Mouse (Mus musculus) CH12.LX (cell line): ENCODE measurements around the gene Il16. TPM values are rescaled to one million over a fixed set of nuclear protein-coding genes. Genes with fewer than 3 reads are reported as not detected.

Experiments
- DNase-seq: peaks from one replicate; pipeline ENCODE4 v3.0.0-alpha.2; 2013; ENCODE audit errors: extremely low read depth
- H3K27ac ChIP-seq: 2 replicates; pipeline ENCODE4 v1.5.1; 2012; ENCODE audit warnings: low read depth, mild to moderate bottlenecking, control low read depth, moderate library complexity; ENCODE audit not compliant: insufficient read depth
- H3K27me3 ChIP-seq: replicated peaks from 2 replicates; pipeline ENCODE3; 2012; ENCODE audit warnings: inconsistent platforms
- H3K36me3 ChIP-seq, 2 experiments: replicated peaks in 1 of 2; 2 replicates each; pipeline versions ENCODE3 to v1.6.1; 2012; ENCODE audit warnings: inconsistent platforms in 1 of 2, low read length in 1 of 2, mild to moderate bottlenecking in 1 of 2, mixed read lengths in 1 of 2, moderate library complexity in 1 of 2; ENCODE audit not compliant: control insufficient read depth in 1 of 2, insufficient read depth in 1 of 2
- H3K4me1 ChIP-seq, 2 experiments: 2 replicates each; pipeline ENCODE4 v1.6.1; 2012; ENCODE audit warnings: inconsistent platforms in 1 of 2, moderate library complexity in 1 of 2; ENCODE audit not compliant: insufficient read depth in 2 of 2, control insufficient read depth in 1 of 2
- H3K4me2 ChIP-seq: 2 replicates; pipeline ENCODE4 v1.6.1; 2012; ENCODE audit warnings: low read depth, mild to moderate bottlenecking, control low read depth; ENCODE audit not compliant: poor library complexity, insufficient read depth, severe bottlenecking
- H3K4me3 ChIP-seq, 3 experiments: fragments of 150-350 bp in 1 of 3; sonication (generic) in 1 of 3; replicated peaks in 1 of 3; 2 replicates each; pipeline versions ENCODE3 to v1.5.1; 2011 to 2012; ENCODE audit warnings: low read depth in 2 of 3, low read length in 2 of 3, mild to moderate bottlenecking in 2 of 3, moderate library complexity in 2 of 3, control low read depth in 1 of 3, improper control_type of control experiment in 1 of 3, inconsistent platforms in 1 of 3, mixed read lengths in 1 of 3; ENCODE audit not compliant: poor library complexity in 1 of 3
- H3K79me2 ChIP-seq: replicated peaks from 2 replicates; pipeline ENCODE4 v1.6.1; 2012; ENCODE audit warnings: mild to moderate bottlenecking, moderate library complexity; ENCODE audit not compliant: control insufficient read depth, poor library complexity, insufficient read depth, severe bottlenecking; ENCODE audit errors: extremely low read depth
- H3K9ac ChIP-seq: 2 replicates; pipeline ENCODE4 v1.6.1; 2012; ENCODE audit warnings: low read depth, mild to moderate bottlenecking, control low read depth, moderate library complexity; ENCODE audit not compliant: insufficient read depth
- H3K9me3 ChIP-seq: replicated peaks from 2 replicates; pipeline ENCODE3; 2012; ENCODE audit warnings: low read length, inconsistent platforms, mixed read lengths
- BHLHE40 ChIP-seq: IDR thresholded peaks from 2 replicates; pipeline ENCODE4 v1.6.1; 2011; ENCODE audit warnings: mild to moderate bottlenecking, low read depth, low read length, improper control_type of control experiment
- CHD1 ChIP-seq: IDR thresholded peaks from 2 replicates; pipeline ENCODE4 v1.6.1; 2012; ENCODE audit warnings: low read depth, low read length, improper control_type of control experiment, inconsistent platforms
- CHD2 ChIP-seq: IDR thresholded peaks from 2 replicates; pipeline ENCODE4 v1.6.1; 2011; ENCODE audit warnings: low read length, improper control_type of control experiment
- ELF1 ChIP-seq: IDR thresholded peaks from 2 replicates; pipeline ENCODE4 v1.6.1; 2014; ENCODE audit warnings: low read depth, mild to moderate bottlenecking, inconsistent platforms, low read length, improper control_type of control experiment
- EP300 ChIP-seq: IDR thresholded peaks from 2 replicates; pipeline ENCODE4 v1.6.1; 2011; ENCODE audit warnings: low read length, improper control_type of control experiment
- ETS1 ChIP-seq: conservative IDR thresholded peaks from 2 replicates; pipeline ENCODE4 v1.6.1; 2012; ENCODE audit warnings: low read depth, mild to moderate bottlenecking, inconsistent platforms, low read length, improper control_type of control experiment, moderate library complexity
- GABPA ChIP-seq: IDR thresholded peaks from 2 replicates; pipeline ENCODE4 v1.6.1; 2012; ENCODE audit warnings: low read depth, low read length, improper control_type of control experiment, inconsistent platforms; ENCODE audit not compliant: insufficient replicate concordance
- HCFC1 ChIP-seq: IDR thresholded peaks from 2 replicates; pipeline ENCODE4 v1.6.1; 2012; ENCODE audit warnings: low read depth, mild to moderate bottlenecking, inconsistent platforms, low read length, improper control_type of control experiment
- IRF4 ChIP-seq: IDR thresholded peaks from 2 replicates; pipeline ENCODE4 v1.6.1; 2014; ENCODE audit warnings: low read depth, mild to moderate bottlenecking, inconsistent platforms, low read length, improper control_type of control experiment
- JUN ChIP-seq: IDR thresholded peaks from 2 replicates; pipeline ENCODE4 v1.6.1; 2011; ENCODE audit warnings: low read depth, mild to moderate bottlenecking, low read length, improper control_type of control experiment, moderate library complexity; ENCODE audit not compliant: insufficient read depth
- JUND ChIP-seq: conservative IDR thresholded peaks from 2 replicates; pipeline ENCODE4 v1.6.1; 2011; ENCODE audit warnings: low read depth, low read length, improper control_type of control experiment
- KAT2A ChIP-seq: IDR thresholded peaks from 2 replicates; pipeline ENCODE4 v1.6.1; 2012; ENCODE audit warnings: low read length, improper control_type of control experiment, inconsistent platforms; ENCODE audit not compliant: insufficient replicate concordance
- MAFK ChIP-seq: IDR thresholded peaks from 2 replicates; pipeline ENCODE4 v1.6.1; 2011; ENCODE audit warnings: low read length, improper control_type of control experiment; ENCODE audit not compliant: insufficient replicate concordance
- MAX ChIP-seq: IDR thresholded peaks from 2 replicates; pipeline ENCODE4 v1.6.1; 2011; ENCODE audit warnings: low read length, improper control_type of control experiment
- MAZ ChIP-seq: IDR thresholded peaks from 2 replicates; pipeline ENCODE4 v1.6.1; 2012; ENCODE audit warnings: low read depth, mild to moderate bottlenecking, inconsistent platforms, low read length, improper control_type of control experiment, moderate library complexity
- MEF2A ChIP-seq: IDR thresholded peaks from 2 replicates; pipeline ENCODE4 v1.6.1; 2014; ENCODE audit warnings: low read depth, mild to moderate bottlenecking, inconsistent platforms, low read length, improper control_type of control experiment, borderline replicate concordance
- MXI1 ChIP-seq: IDR thresholded peaks from 2 replicates; pipeline ENCODE4 v1.6.1; 2011; ENCODE audit warnings: mild to moderate bottlenecking, low read depth, low read length, improper control_type of control experiment
- MYC ChIP-seq: IDR thresholded peaks from 2 replicates; pipeline ENCODE4 v1.6.1; 2011; ENCODE audit warnings: low read depth, mild to moderate bottlenecking, improper control_type of control experiment, low read length
- NELFE ChIP-seq: IDR thresholded peaks from 2 replicates; pipeline ENCODE4 v1.6.1; 2011; ENCODE audit warnings: low read depth, low read length, improper control_type of control experiment
- NRF1 ChIP-seq: IDR thresholded peaks from 2 replicates; pipeline ENCODE4 v1.6.1; 2014; ENCODE audit warnings: low read depth, mild to moderate bottlenecking, inconsistent platforms, low read length, improper control_type of control experiment, moderate library complexity
- PAX5 ChIP-seq: IDR thresholded peaks from 2 replicates; pipeline ENCODE4 v1.6.1; 2012; ENCODE audit warnings: low read length, inconsistent platforms, mixed read lengths
- POLR2A ChIP-seq: IDR thresholded peaks from 2 replicates; pipeline ENCODE4 v1.6.1; 2011; ENCODE audit warnings: low read depth, mild to moderate bottlenecking, improper control_type of control experiment, low read length
- POLR2AphosphoS2 ChIP-seq: IDR thresholded peaks from 2 replicates; pipeline ENCODE4 v1.6.1; 2011; ENCODE audit warnings: low read depth, low read length, improper control_type of control experiment
- RCOR1 ChIP-seq: conservative IDR thresholded peaks from 2 replicates; pipeline ENCODE4 v1.6.1; 2012; ENCODE audit warnings: low read depth, mild to moderate bottlenecking, inconsistent platforms, low read length, improper control_type of control experiment
- SIN3A ChIP-seq: IDR thresholded peaks from 2 replicates; pipeline ENCODE4 v1.6.1; 2012; ENCODE audit warnings: low read length, improper control_type of control experiment, inconsistent platforms
- SMC3 ChIP-seq: IDR thresholded peaks from 2 replicates; pipeline ENCODE4 v1.6.1; 2011; ENCODE audit warnings: low read depth, low read length, improper control_type of control experiment
- TBP ChIP-seq: conservative IDR thresholded peaks from 2 replicates; pipeline ENCODE4 v1.6.1; 2011; ENCODE audit warnings: low read depth, low read length, improper control_type of control experiment
- TCF12 ChIP-seq: IDR thresholded peaks from 2 replicates; pipeline ENCODE4 v1.6.1; 2014; ENCODE audit warnings: low read depth, mild to moderate bottlenecking, inconsistent platforms, low read length, improper control_type of control experiment
- UBTF ChIP-seq: IDR thresholded peaks from 2 replicates; pipeline ENCODE4 v1.6.1; 2012; ENCODE audit warnings: low read depth, mild to moderate bottlenecking, inconsistent platforms, low read length, improper control_type of control experiment, moderate library complexity
- ZC3H11A ChIP-seq: IDR thresholded peaks from 2 replicates; pipeline ENCODE4 v1.6.1; 2012; ENCODE audit warnings: low read depth, mild to moderate bottlenecking, inconsistent platforms, low read length, improper control_type of control experiment
- ZMIZ1 ChIP-seq: IDR thresholded peaks from 2 replicates; pipeline ENCODE4 v1.6.1; 2012; ENCODE audit warnings: low read depth, mild to moderate bottlenecking, inconsistent platforms, low read length, improper control_type of control experiment
- ZNF384 ChIP-seq: IDR thresholded peaks from 2 replicates; pipeline ENCODE4 v1.6.1; 2012; ENCODE audit warnings: low read depth, low read length, improper control_type of control experiment, inconsistent platforms
- dilution Hi-C: fragments of 300-500 bp; cut with MboI; formaldehyde crosslinking; loops from 2 replicates; pipeline ENCODE4 v1.14.3; 2020; ENCODE audit warnings: low sequenced_read_pairs; ENCODE audit not compliant: extremely low pct_unique_long_range_greater_than_20kb, extremely low pct_ligation_motif_present
- in situ Hi-C: fragments of 300-500 bp; cut with MboI; formaldehyde crosslinking; loops from 3 replicates; pipeline ENCODE4 v1.14.3; 2019; ENCODE audit warnings: low sequenced_read_pairs, low pct_ligation_motif_present, low pct_unique_long_range_greater_than_20kb, mixed read lengths
- polyA plus RNA-seq: library from polyadenylated mRNA; unstranded; fragments of >175 nt; gene quantifications from 2 replicates; pipeline ENCODE4 v1.2.1, GENCODE M21; 2012; ENCODE audit warnings: low read depth; ENCODE audit not compliant: insufficient read length
- total RNA-seq, 2 experiments: library from RNA; depleted of rRNA; stranded (reverse); fragments of 300-350 nt in 1 of 2; fragments of >200 nt in 1 of 2; gene quantifications; 2 replicates each; pipeline ENCODE4 v1.2.3; 2012 to 2014

Gene Il16
- total and polyA plus RNA-seq, 3 experiments, result 39.8 to 62.1 (median 55.5) TPM

- TF ChIP-seq GABPA, result no peak
- no peak for TF ChIP-seq PAX5
- TF ChIP-seq SIN3A, result 0 out of 2 replicates have a peak, but pooled peaks have one; percentile 30
- no peak for TF ChIP-seq KAT2A
- no peak; the same call in 1 of the 2 replicates for TF ChIP-seq NRF1
Observed at GRCm38 (mm10) chr7:83652498-83652897, 93.0 kb downstream of the Il16 start (continued).

GRCm38 (mm10) chr7:83650638-83651037 lies 94.9 kb downstream of the Il16 start:
- Histone ChIP-seq H3K4me1 (peaks cover 31 to 62% of the 10 kb centered on the region in 2 experiments), H3K4me3 (peak overlapping the region; percentile 65 to 97 (median 90)), H3K4me2 (peak overlapping the region; percentile 95), H3K79me2 (peaks cover 77% of the 10 kb centered on the region), H3K9me3 (no peaks in the 10 kb centered on the region), H3K9ac (peak overlapping the region; percentile 89), H3K36me3 (peaks cover 58 to 68% of the 10 kb centered on the region in 2 experiments), H3K27me3 (no peaks in the 10 kb centered on the region), H3K27ac (peak overlapping the region; percentile 98)
- dilution Hi-C loops, result no loop called here
- peak; percentile 61 for TF ChIP-seq CHD2
- TF ChIP-seq SMC3, result no peak
- peak; percentile 64; the same call in 1 of the 2 replicates for TF ChIP-seq MAX
- TF ChIP-seq POLR2A, result peak; percentile 39; the same call in 1 of the 2 replicates
- no peak for TF ChIP-seq MAFK
- TF ChIP-seq JUND, result 0 out of 2 replicates have a peak, but pooled peaks have one; percentile 46
- TF ChIP-seq JUN, result 0 out of 2 replicates have a peak, but pooled peaks have one; percentile 9
- TF ChIP-seq RCOR1, result peak; percentile 77
- TF ChIP-seq TBP, result no peak
- peak; percentile 82 for TF ChIP-seq ETS1
- TF ChIP-seq IRF4, result peak; percentile 96
- peak; percentile 77; the same call in 1 of the 2 replicates for TF ChIP-seq MXI1
- TF ChIP-seq ZC3H11A, result no peak
- no peak for TF ChIP-seq PAX5
- peak; percentile 81 for TF ChIP-seq POLR2AphosphoS2
- no peak for TF ChIP-seq CHD1
- TF ChIP-seq NELFE, result peak; percentile 38; the same call in 1 of the 2 replicates
- peak; percentile 61; the same call in 1 of the 2 replicates for TF ChIP-seq ELF1
- TF ChIP-seq MEF2A, result peak; percentile 62; the same call in 1 of the 2 replicates
- TF ChIP-seq BHLHE40, result peak; percentile 61; the same call in 1 of the 2 replicates
- TF ChIP-seq TCF12, result peak; percentile 88
- TF ChIP-seq ZMIZ1, result 0 out of 2 replicates have a peak, but pooled peaks have one; percentile 47
- peak; percentile 72 for TF ChIP-seq MYC
- TF ChIP-seq MAZ, result 0 out of 2 replicates have a peak, but pooled peaks have one; percentile 25
- TF ChIP-seq EP300, result peak; percentile 97
- peak; percentile 96 for TF ChIP-seq SIN3A
- TF ChIP-seq KAT2A, result no peak
- no peak for TF ChIP-seq ZNF384
- TF ChIP-seq HCFC1, result peak; percentile 38; the same call in 1 of the 2 replicates
- 0 out of 2 replicates have a peak, but pooled peaks have one; percentile 67 for TF ChIP-seq UBTF
- in situ Hi-C loops, result loop anchor here (25.0 kb wide), 1 partner anchor 237 kb away; the partner anchor contains the start of genes Mesd and Tlnrd1
- DNase-seq, result no peak
